Comparison of ENCODE assay signal across 17 mouse cellular contexts in genomic region chr7:110782845-110783478, GRCm38 (mm10). TPM values are rescaled to one million over a fixed set of nuclear protein-coding genes. Genes with fewer than 3 reads are reported as not detected.
DNase-seq lines count a peak whose midpoint lies in the region; ATAC-seq and TF ChIP-seq lines count a peak whose summit lies in the region.
"Had no signal": no experiment of that assay in that cellular context is flagged by ENCODE, and none has a peak within 500 bp of the region (broad histone marks: within the 10 kb centered on the region; RNA-seq: fewer than 3 reads in every experiment).

No protein-coding gene starts in this region.

- WGBS in liver, embryonic 13.5 days (ENCODE audit: insufficient replicate concordance) = 79% methylated on average over 10 of the region's 10 CpGs
- WGBS in olfactory bulb, adult 2 months = 54% methylated on average over 10 of the region's 10 CpGs

- TF ChIP-seq POLR2A in olfactory bulb, adult 2 months (IDR thresholded peaks at IDR 0.05; ENCODE audit: insufficient read depth, low read depth, low read length) = no peak

- ATAC-seq in liver, embryonic 13.5 days (ENCODE audit: low read depth) = no peak
- ATAC-seq: intestine, postnatal 0 days had no signal

- H3K4me3 ChIP-seq in liver, embryonic 13.5 days (replicated peaks) = no peak overlapping the region
- no peak overlapping the region for H3K4me3 ChIP-seq in olfactory bulb, adult 2 months (ENCODE audit: insufficient read depth, low read depth, low read length)
- H3K4me3 ChIP-seq: embryonic facial prominence, embryonic 12.5 days; hindbrain, embryonic 15.5 days; limb, embryonic 13.5 days; midbrain, embryonic 10.5 days; neural tube, embryonic 15.5 days had no signal

- H3K9me3 ChIP-seq in liver, embryonic 13.5 days (replicated peaks) = no peaks in the 10 kb centered on the region
- H3K9me3 ChIP-seq: embryonic facial prominence, embryonic 12.5 days; hindbrain, embryonic 15.5 days; limb, embryonic 13.5 days; midbrain, embryonic 10.5 days; neural tube, embryonic 15.5 days had no signal

- peak overlapping the region; percentile 8; the same call in 1 of the 2 replicates for H3K9ac ChIP-seq in liver, embryonic 13.5 days
- H3K9ac ChIP-seq: embryonic facial prominence, embryonic 12.5 days; hindbrain, embryonic 15.5 days; limb, embryonic 13.5 days; neural tube, embryonic 15.5 days had no signal

- TF ChIP-seq CTCF in olfactory bulb, adult 2 months (IDR thresholded peaks at IDR 0.05; ENCODE audit: insufficient read depth, low read depth, low read length) = no peak

- peaks cover 76% of the 10 kb centered on the region for H3K4me1 ChIP-seq in liver, embryonic 13.5 days (replicated peaks)
- H3K4me1 ChIP-seq in olfactory bulb, adult 2 months (ENCODE audit: control insufficient read depth, insufficient read depth, low read length) = peaks cover 42% of the 10 kb centered on the region

- DNase-seq in gastrocnemius, adult 18-20 months (ENCODE audit: low spot score) = peak; percentile 39
- DNase-seq in gastrocnemius, postnatal 25 days = no peak
- no peak for DNase-seq in liver, embryonic 13.5 days
- DNase-seq in liver (no peak), adipocyte (ENCODE audit: low spot score) (peak; percentile 51)
- no peak for DNase-seq in layer of hippocampus, postnatal 25 days (ENCODE audit: extremely low spot score in 1 of 2, low spot score in 1 of 2)
- DNase-seq: B cell, adult 2 months; cerebellum, adult 9-11 months; spleen, adult 18-20 months; thymus, postnatal 36 days had no signal

- H3K27me3 ChIP-seq in liver, embryonic 13.5 days = no peaks in the 10 kb centered on the region
- H3K27me3 ChIP-seq: embryonic facial prominence, embryonic 12.5 days; hindbrain, embryonic 15.5 days; limb, embryonic 13.5 days; neural tube, embryonic 15.5 days had no signal

- peaks cover 80% of the 10 kb centered on the region for H3K36me3 ChIP-seq in liver, embryonic 13.5 days
- H3K36me3 ChIP-seq: embryonic facial prominence, embryonic 12.5 days; hindbrain, embryonic 15.5 days; limb, embryonic 13.5 days; midbrain, embryonic 10.5 days; neural tube, embryonic 15.5 days had no signal

- H3K4me2 ChIP-seq in liver, embryonic 13.5 days = no peak overlapping the region
- H3K4me2 ChIP-seq: embryonic facial prominence, embryonic 12.5 days; hindbrain, embryonic 15.5 days; limb, embryonic 13.5 days; neural tube, embryonic 15.5 days had no signal

- 0 out of 2 replicates have a peak overlapping the region, but pooled peaks have one; percentile 98 for H3K27ac ChIP-seq in liver, embryonic 13.5 days
- peak overlapping the region; percentile 25; the same call in 1 of the 2 replicates for H3K27ac ChIP-seq in olfactory bulb, adult 2 months (ENCODE audit: insufficient read depth, low read depth, low read length)
- H3K27ac ChIP-seq: embryonic facial prominence, embryonic 12.5 days; limb, embryonic 13.5 days; midbrain, embryonic 10.5 days; neural tube, embryonic 15.5 days had no signal

RNA-seq across cellular contexts. Expression of gene Ampd3, which starts 15.0 kb away (rescaled TPM):
- 10 to 100 TPM; 10.8 to 15.2 TPM for total RNA-seq in gastrocnemius, adult 18-20 months (2021)
- total RNA-seq in gastrocnemius, postnatal 25 days (2021) = 1 to 10 TPM; 3.9 to 9.1 TPM
- polyA plus RNA-seq in liver, embryonic 13.5 days (2015; fragmentation: Nextera tagmentation; extraction: Ambion mirVana) = 26.2 and 34.2 TPM in 2 replicates
- not detected in 2 replicates for polyA plus RNA-seq in olfactory bulb, adult 2 months (2012; ENCODE audit: insufficient read depth, insufficient read length, low replicate concordance, missing spikeins)
- total RNA-seq in layer of hippocampus, postnatal 25 days (2021) = 10 to 100 TPM; 20.7 to 27.0 TPM

Comparison
In these comparisons a context has a peak if more than half of its experiments do, and no peak if none do; other contexts are left out.
1. DNase-seq: peak in gastrocnemius, adult 18-20 months (single experiment) and adipocyte (single experiment); none in gastrocnemius, postnatal 25 days (single experiment), liver, embryonic 13.5 days (single experiment), liver (single experiment) and layer of hippocampus, postnatal 25 days (0 of 2).